Mouse (Mus musculus) adrenal gland, adult (tissue): Measurements from ENCODE around the gene Dnaaf3.

Experiments used
- DNase-seq, 2 experiments: peaks; one replicate each; pipeline ENCODE4 v3.0.0; 2022 to 2023; ENCODE audit warnings: low spot score in 1 of 2; ENCODE audit not compliant: inconsistent age in 2 of 2

Dnaaf3 gene

GRCm38 (mm10) chr7:4522292-4522691 lies 10.0 kb downstream of the Dnaaf3 start:
- DNase-seq: no peak

- DNase-seq: no peak
These were observed 10.8 kb downstream of the Dnaaf3 start for GRCm38 (mm10) chr7:4521231-4522003.

- DNase-seq: no peak
These were observed 13.8 kb downstream of the Dnaaf3 start for GRCm38 (mm10) chr7:4518487-4518886.

- DNase-seq: no peak
These were observed 15.8 kb downstream of the Dnaaf3 start, which contains the start of gene Tnnt1 for GRCm38 (mm10) chr7:4516332-4517050. Gene Tnnt1, minus strand, starts transcription at chr7:4516382.

GRCm38 (mm10) chr7:4515853-4516252 lies 16.4 kb downstream of the Dnaaf3 start:
- no peak for DNase-seq

- no peak for DNase-seq
These were observed 18.2 kb downstream of the Dnaaf3 start for GRCm38 (mm10) chr7:4513829-4514712.

GRCm38 (mm10) chr7:4513236-4513635 lies 19.0 kb downstream of the Dnaaf3 start:
- DNase-seq: peak in 1 of 2 experiments; percentile 71

GRCm38 (mm10) chr7:4511489-4512224 lies 20.6 kb downstream of the Dnaaf3 start:
- DNase-seq: no peak

- peak; percentile 68 to 87 for DNase-seq
These were observed 22.2 kb downstream of the Dnaaf3 start for GRCm38 (mm10) chr7:4509863-4510608.

- DNase-seq: no peak
These were observed 23.5 kb downstream of the Dnaaf3 start for GRCm38 (mm10) chr7:4508739-4509116.

GRCm38 (mm10) chr7:4508062-4508738 lies 24.1 kb downstream of the Dnaaf3 start:
- no peak for DNase-seq

- no peak for DNase-seq
These were observed 25.0 kb downstream of the Dnaaf3 start for GRCm38 (mm10) chr7:4507220-4507619.

GRCm38 (mm10) chr7:4504646-4505435 lies 27.4 kb downstream of the Dnaaf3 start:
- DNase-seq: peak in 1 of 2 experiments; percentile 51

- no peak for DNase-seq
These were observed 28.4 kb downstream of the Dnaaf3 start for GRCm38 (mm10) chr7:4503858-4504257.

GRCm38 (mm10) chr7:4503100-4503499 lies 29.2 kb downstream of the Dnaaf3 start:
- DNase-seq: no peak

- peak; percentile 67 to 92 for DNase-seq
These were observed 29.7 kb downstream of the Dnaaf3 start for GRCm38 (mm10) chr7:4502421-4503090.

GRCm38 (mm10) chr7:4501558-4502397 lies 30.5 kb downstream of the Dnaaf3 start, which contains the start of gene Ppp1r12c:
Gene Ppp1r12c, minus strand, starts transcription at chr7:4501680.
- DNase-seq: peak; percentile 96 to 98
